Mouse (Mus musculus) embryonic facial prominence, embryonic 12.5 days (tissue): Measurements from ENCODE around the gene Ppef2. TPM values are rescaled to one million over a fixed set of nuclear protein-coding genes. Genes with fewer than 3 reads are reported as not detected.

Experiments
- ATAC-seq: fragments of 200-750 bp; cut with Nextera tagmentation; 2 replicates; pipeline ENCODE4 v1.8.0; 2017; ENCODE audit not compliant: insufficient number of reproducible peaks, insufficient read depth, low FRiP score, low TSS enrichment
- H3K27ac ChIP-seq: fragments of 300-500 bp; sonication (generic); 2 replicates; pipeline ENCODE4 v1.5.1; 2016; ENCODE audit warnings: mild to moderate bottlenecking
- H3K27me3 ChIP-seq: fragments of 300-500 bp; sonication (generic); 2 replicates; pipeline ENCODE4 v1.6.1; 2016; ENCODE audit warnings: mild to moderate bottlenecking, moderate library complexity
- H3K36me3 ChIP-seq: fragments of 300-500 bp; sonication (generic); 2 replicates; pipeline ENCODE4 v1.6.1; 2016; ENCODE audit warnings: mild to moderate bottlenecking
- H3K4me1 ChIP-seq: fragments of 300-500 bp; sonication (generic); 2 replicates; pipeline ENCODE4 v1.6.1; 2016
- H3K4me2 ChIP-seq: fragments of 300-500 bp; sonication (generic); replicated peaks from 2 replicates; pipeline ENCODE4 v1.6.1; 2016; ENCODE audit warnings: mild to moderate bottlenecking, moderate library complexity
- H3K4me3 ChIP-seq: fragments of 300-500 bp; sonication (generic); 2 replicates; pipeline ENCODE4 v1.5.1; 2016; ENCODE audit warnings: mild to moderate bottlenecking
- H3K9ac ChIP-seq: fragments of 300-500 bp; sonication (generic); 2 replicates; pipeline ENCODE4 v1.6.1; 2016; ENCODE audit warnings: mild to moderate bottlenecking, moderate library complexity
- H3K9me3 ChIP-seq: fragments of 300-500 bp; sonication (generic); 2 replicates; pipeline ENCODE4 v1.6.1; 2016; ENCODE audit warnings: mild to moderate bottlenecking, moderate library complexity
- WGBS: fragments of 180-500 bp; shearing (Covaris S2); methylation state at CpG from one replicate; pipeline ENCODE4 v1.1.7; 2016; 5-methylcytosine and 5-hydroxymethylcytosine counted together
- polyA plus RNA-seq: library from polyadenylated mRNA; unstranded; fragments of >200 nt; fragmentation: Nextera tagmentation; extraction: Ambion mirVana; gene quantifications from 2 replicates; pipeline ENCODE4 v1.2.1, GENCODE M21; 2016

Gene Ppef2
- polyA plus RNA-seq, 1 experiment from 2014 or later, result 0.26 TPM

DNA sequence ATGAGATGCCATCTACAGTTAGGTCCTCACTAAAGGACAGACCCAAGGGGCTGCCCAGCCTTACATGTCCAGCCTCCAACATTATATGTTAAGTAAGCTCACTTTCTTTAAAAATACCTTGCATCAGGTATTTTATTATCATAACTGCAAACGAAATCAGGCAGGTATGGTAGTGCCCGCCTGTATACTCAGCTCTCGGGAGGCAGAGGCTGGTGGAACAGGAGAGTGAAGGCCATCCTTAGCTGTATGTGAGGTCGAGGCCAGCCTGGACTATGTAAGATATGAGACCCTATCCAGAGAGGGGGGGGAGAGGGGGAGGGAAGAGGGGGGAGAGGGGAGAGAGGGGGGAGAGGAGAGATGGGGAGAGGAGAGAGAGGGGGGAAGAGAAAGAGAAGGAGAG is 22.7 kb downstream of the Ppef2 start:
- Histone ChIP-seq H3K9ac (no peak overlapping the region), H3K27ac (no peak overlapping the region), H3K9me3 (no peaks in the 10 kb centered on the region), H3K4me3 (no peak overlapping the region), H3K4me1 (no peaks in the 10 kb centered on the region), H3K4me2 (no peak overlapping the region), H3K36me3 (no peaks in the 10 kb centered on the region), H3K27me3 (no peaks in the 10 kb centered on the region; the same call in 1 of the 2 replicates)
- 86% methylated on average over 4 of the region's 4 CpGs for WGBS
- ATAC-seq, result no peak

DNA sequence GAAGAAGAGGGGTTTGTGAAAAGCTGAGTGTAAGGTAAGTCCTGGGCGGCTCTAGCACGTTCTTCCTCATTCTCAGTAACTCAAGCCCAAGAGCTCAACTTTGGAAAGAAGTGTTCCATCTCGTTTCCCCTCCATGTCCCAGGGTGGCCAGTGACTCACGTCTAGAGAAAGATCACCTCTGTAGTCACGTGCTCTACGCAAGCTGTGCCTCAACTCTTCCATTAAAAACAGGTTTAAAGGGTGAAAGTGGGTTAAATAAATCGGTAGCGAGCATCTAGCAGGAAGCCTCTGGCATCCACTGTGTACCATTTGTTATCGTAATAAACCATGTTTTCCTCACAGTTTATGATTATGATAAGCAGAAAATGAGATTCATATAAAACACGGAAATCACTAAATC is 24.2 kb downstream of the Ppef2 start:
- H3K36me3 ChIP-seq, result no peaks in the 10 kb centered on the region
- H3K4me1 ChIP-seq, result no peaks in the 10 kb centered on the region
- H3K9ac ChIP-seq, result no peak overlapping the region
- no peak for ATAC-seq
- H3K27me3 ChIP-seq, result no peaks in the 10 kb centered on the region
- H3K9me3 ChIP-seq, result no peaks in the 10 kb centered on the region
- no peak overlapping the region for H3K4me2 ChIP-seq
- H3K4me3 ChIP-seq, result no peak overlapping the region
- 77% methylated on average over 10 of the region's 10 CpGs for WGBS
- no peak overlapping the region for H3K27ac ChIP-seq

DNA sequence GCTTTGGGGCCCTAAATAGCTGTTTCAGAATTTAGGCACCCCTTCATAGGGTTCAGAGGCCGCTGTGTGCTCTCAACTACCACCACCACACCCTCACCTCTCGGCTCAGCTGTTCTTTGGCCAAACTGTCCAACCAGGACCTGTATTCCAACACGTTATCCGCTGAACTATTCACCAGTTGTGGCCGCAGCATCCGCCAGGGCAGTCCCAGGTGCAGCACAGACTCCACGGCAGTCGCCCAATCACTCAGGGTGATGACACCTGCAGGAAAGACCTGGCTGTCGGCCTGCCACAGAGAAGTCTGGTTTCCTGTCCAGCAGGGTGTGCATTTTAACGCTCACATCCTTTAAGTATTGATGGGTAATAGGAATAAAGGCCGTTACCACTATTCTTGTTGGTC is 25.8 kb downstream of the Ppef2 start:
- H3K4me3 ChIP-seq, result no peak overlapping the region
- no peak for ATAC-seq
- no peaks in the 10 kb centered on the region for H3K4me1 ChIP-seq
- H3K9ac ChIP-seq, result no peak overlapping the region
- no peak overlapping the region for H3K4me2 ChIP-seq
- H3K36me3 ChIP-seq, result no peaks in the 10 kb centered on the region
- H3K9me3 ChIP-seq, result no peaks in the 10 kb centered on the region
- no peak overlapping the region for H3K27ac ChIP-seq
- no peaks in the 10 kb centered on the region for H3K27me3 ChIP-seq
- WGBS, result 81% methylated on average over 11 of the region's 11 CpGs

DNA sequence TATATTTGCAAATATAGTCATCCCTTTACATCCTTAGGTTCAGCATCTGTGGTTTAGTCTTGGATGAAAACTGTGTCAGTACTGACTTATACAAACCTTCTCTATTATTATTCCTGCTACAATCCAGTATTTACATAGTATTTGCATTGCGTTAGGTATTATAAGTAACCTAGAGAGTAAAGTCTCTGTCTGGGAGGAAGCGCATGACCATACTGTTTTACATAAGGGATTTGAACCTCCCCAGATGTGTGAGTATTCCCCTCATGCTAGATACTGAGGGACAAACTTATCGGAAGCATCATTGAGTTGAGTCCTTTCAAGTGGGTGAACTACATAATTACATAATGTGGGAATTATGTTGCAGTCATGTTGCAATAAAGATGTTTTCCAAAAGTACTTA is 26.6 kb downstream of the Ppef2 start:
- Histone ChIP-seq H3K27me3 (no peaks in the 10 kb centered on the region), H3K4me3 (no peak overlapping the region), H3K36me3 (no peaks in the 10 kb centered on the region), H3K27ac (no peak overlapping the region), H3K9ac (no peak overlapping the region), H3K4me1 (no peaks in the 10 kb centered on the region), H3K4me2 (no peak overlapping the region), H3K9me3 (no peaks in the 10 kb centered on the region)
- 89% methylated on average over 3 of the region's 3 CpGs for WGBS
- ATAC-seq, result no peak

DNA sequence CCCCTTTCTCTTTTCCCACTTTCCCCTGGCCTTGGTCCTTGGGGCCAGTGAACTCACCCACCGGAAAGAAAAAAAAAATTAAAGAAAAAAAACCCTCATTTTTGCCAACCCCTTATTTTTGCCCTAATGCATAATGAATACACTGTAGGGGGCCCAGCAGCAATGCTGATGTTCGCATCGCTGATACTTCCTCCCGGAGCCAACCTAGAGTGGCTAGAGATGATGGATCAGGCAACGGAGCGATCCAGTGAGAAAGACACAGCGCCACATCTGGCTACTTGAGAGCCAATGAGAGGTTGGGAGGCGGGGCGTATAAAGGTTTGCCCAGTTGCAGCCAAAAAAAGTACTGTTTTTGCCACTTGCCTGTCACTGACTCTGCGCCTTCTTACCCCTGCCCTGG is 27.3 kb downstream of the Ppef2 start:
- H3K4me2 ChIP-seq, result no peak overlapping the region
- no peak overlapping the region for H3K4me3 ChIP-seq
- 25% methylated on average over 10 of the region's 10 CpGs for WGBS
- H3K9me3 ChIP-seq, result no peaks in the 10 kb centered on the region
- H3K36me3 ChIP-seq, result no peaks in the 10 kb centered on the region
- no peaks in the 10 kb centered on the region for H3K4me1 ChIP-seq
- H3K27me3 ChIP-seq, result no peaks in the 10 kb centered on the region
- H3K27ac ChIP-seq, result no peak overlapping the region
- H3K9ac ChIP-seq, result no peak overlapping the region
- no peak for ATAC-seq

DNA sequence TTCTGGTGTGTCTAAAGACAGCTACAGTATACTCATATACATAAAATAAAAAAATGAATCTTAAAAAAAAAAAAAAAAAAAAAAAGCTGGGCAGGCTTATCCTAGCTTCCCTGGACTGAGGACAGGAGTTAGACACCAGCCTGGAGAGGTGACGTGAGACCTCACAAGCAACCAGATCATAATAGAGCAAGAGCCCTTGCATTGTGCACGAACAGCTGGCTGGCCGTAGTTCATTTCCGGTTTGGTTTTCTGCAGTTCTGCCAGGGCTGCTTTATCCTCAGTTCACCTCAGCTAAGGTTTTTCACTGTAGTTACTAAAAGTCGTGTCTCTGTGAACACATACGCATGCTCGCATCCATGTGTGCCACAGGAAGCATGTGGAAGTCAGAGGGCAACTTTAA is 28.3 kb downstream of the Ppef2 start:
- Histone ChIP-seq H3K9ac (no peak overlapping the region), H3K27ac (no peak overlapping the region), H3K27me3 (no peaks in the 10 kb centered on the region), H3K4me3 (no peak overlapping the region), H3K4me1 (no peaks in the 10 kb centered on the region), H3K4me2 (no peak overlapping the region), H3K36me3 (no peaks in the 10 kb centered on the region), H3K9me3 (no peaks in the 10 kb centered on the region)
- ATAC-seq, result no peak
- 78% methylated on average over 7 of the region's 7 CpGs for whole genome bisulfite sequencing

DNA sequence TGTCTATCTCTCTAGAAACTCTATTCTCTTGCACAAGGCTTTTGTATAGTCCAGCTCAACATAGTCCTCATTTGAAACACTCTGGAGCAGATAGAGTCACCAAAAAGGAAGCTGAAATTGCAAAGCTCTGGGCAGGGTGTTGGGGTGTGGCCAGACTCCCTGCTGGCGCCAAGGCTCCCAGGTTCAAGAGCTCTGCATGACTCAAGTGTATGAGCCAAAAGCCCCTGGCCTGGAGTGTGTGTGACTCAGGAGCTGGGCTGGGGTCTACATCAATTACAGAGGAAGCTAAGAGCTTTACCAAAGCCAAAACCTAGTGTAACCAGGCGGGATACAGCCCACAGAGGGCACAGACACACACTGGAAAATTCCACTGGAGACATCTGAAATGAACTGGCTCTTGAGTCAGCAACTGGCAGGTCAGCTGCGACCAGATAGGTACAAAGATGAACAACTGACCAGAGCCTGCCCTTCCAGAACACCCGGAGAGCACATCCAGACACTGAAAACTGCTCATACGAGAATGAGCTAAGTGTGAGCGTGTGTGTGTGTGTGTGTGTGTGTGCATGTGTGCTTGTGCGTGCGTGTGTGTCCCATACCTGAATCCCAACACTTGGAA is 35.7 kb downstream of the Ppef2 start:
- Histone ChIP-seq H3K27ac (no peak overlapping the region), H3K4me3 (no peak overlapping the region), H3K4me2 (no peak overlapping the region), H3K36me3 (no peaks in the 10 kb centered on the region), H3K9me3 (no peaks in the 10 kb centered on the region), H3K4me1 (no peaks in the 10 kb centered on the region), H3K9ac (no peak overlapping the region), H3K27me3 (no peaks in the 10 kb centered on the region)
- 92% methylated on average over 8 of the region's 8 CpGs for WGBS
- ATAC-seq, result no peak

DNA sequence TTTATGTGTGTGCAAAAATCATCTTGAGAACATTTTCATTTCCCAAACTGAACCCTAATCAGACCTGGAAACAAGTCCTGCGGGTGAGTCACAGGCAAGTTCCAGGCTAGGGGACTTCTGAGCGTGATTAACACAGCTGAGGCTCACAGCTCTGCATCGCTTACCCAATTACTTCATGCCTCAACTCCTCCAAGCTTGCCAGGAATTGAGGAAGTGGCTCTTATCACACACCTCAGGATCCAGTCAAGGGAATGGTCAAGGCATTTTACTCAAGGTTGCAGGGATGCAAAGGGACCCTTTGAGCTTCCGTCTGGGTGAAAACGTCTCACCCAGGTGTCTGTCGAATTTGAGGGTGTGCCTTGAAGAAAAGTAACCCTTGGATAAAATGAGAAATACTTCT is 36.3 kb downstream of the Ppef2 start:
- H3K4me1 ChIP-seq, result no peaks in the 10 kb centered on the region
- WGBS, result 72% methylated on average over 6 of the region's 6 CpGs
- H3K36me3 ChIP-seq, result no peaks in the 10 kb centered on the region
- H3K4me2 ChIP-seq, result no peak overlapping the region
- no peak for ATAC-seq
- no peak overlapping the region for H3K27ac ChIP-seq
- no peak overlapping the region for H3K9ac ChIP-seq
- no peaks in the 10 kb centered on the region for H3K27me3 ChIP-seq
- no peak overlapping the region for H3K4me3 ChIP-seq
- H3K9me3 ChIP-seq, result no peaks in the 10 kb centered on the region

DNA sequence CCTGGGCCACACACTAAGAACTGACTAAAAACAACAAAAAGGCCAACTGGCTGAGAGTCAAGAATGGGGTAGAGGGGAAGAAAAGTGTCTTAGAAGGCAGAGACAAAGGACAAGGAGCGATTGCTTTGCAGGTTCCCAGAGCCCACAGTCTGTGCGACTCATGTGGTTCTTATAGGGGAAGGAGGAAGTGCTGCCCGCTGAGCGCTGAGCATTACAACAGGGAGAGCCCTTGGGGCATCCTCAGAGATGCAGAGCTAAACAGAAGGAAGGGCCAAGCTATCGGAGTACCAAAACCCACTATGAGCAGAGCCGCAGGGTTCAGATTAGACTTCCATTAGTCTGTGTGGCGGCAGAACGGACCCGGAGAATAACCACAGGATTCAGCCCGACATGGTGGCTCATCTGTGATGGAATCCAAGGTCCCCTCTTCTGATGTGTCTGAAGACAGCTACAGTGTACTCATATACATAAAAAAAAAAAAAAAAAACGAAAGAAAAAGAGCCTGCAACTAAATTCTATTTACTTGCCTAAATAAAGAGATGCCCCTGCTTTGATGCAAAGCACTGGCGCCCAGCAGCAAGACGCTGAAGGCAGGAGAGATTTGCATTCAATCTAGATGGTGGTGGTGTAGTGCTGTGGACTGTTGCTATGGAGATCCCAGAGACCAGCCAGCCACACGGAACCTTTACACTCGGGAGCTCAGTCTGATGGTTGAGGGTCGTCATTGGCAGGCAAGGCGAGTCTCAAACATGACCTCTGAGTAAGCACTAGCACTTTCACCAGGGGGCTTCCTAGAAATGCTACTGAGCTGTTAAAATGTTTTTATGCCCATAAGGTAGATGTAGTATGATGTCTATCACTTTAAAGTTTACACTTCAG is 36.9 kb downstream of the Ppef2 start:
- no peak overlapping the region for H3K4me3 ChIP-seq
- no peaks in the 10 kb centered on the region for H3K27me3 ChIP-seq
- 37% methylated on average over 17 of the region's 17 CpGs for WGBS
- no peaks in the 10 kb centered on the region for H3K4me1 ChIP-seq
- H3K9me3 ChIP-seq, result no peaks in the 10 kb centered on the region
- no peak for ATAC-seq
- H3K4me2 ChIP-seq, result no peak overlapping the region
- H3K9ac ChIP-seq, result no peak overlapping the region
- no peaks in the 10 kb centered on the region for H3K36me3 ChIP-seq
- no peak overlapping the region for H3K27ac ChIP-seq

DNA sequence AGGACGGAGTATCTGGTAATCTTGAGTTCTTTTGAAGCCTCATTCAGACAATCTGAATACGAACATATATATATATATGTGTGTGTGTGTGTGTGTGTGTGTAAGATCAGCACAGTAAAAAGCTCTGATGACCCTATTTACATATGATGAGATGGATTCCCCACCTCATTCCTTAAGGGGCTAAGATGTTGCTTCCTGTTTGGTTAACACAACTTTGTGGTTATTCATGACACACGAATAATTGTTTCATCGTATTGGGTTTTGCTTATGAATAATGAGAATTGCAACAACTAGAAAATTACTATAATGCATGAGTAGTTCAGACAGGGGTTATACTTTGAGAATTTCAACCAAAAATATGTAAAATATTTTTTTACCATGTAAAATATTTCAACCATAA is 40.8 kb downstream of the Ppef2 start, which contains the start of gene U90926:
Gene U90926 (minus strand): TSS at position 101 of the 400 bp plus-strand sequence.
- 88% methylated on average over 4 of the region's 4 CpGs for WGBS

DNA sequence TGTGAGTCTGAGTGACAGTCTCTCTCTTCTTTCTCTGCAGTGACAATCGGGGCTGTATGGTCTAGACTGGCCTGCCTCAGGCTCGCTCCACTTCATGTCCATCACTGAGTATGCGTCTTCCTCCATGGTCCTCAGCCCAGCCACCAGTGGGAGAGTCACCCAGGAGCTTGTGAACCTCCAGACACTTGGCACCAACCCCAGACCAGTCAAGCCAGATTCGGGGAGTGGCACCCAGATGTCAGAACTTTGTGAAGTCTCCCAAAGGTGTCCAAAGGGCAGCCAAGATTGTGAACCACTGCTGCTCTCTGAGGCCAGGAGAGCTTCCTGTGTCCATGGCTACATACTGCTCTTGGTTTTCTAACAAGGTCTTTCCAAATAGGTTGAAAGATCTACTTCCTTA is 43.8 kb downstream of the Ppef2 start:
- H3K36me3 ChIP-seq, result no peaks in the 10 kb centered on the region
- no peak overlapping the region for H3K4me3 ChIP-seq
- no peaks in the 10 kb centered on the region for H3K4me1 ChIP-seq
- no peaks in the 10 kb centered on the region for H3K27me3 ChIP-seq
- 86% methylated on average over 4 of the region's 4 CpGs for WGBS
- H3K9ac ChIP-seq, result no peak overlapping the region
- H3K27ac ChIP-seq, result no peak overlapping the region
- H3K4me2 ChIP-seq, result no peak overlapping the region
- no peak for ATAC-seq
- no peaks in the 10 kb centered on the region for H3K9me3 ChIP-seq

More for the DNA sequence above, 40.8 kb downstream of the Ppef2 start, which contains the start of gene U90926:
- Histone ChIP-seq H3K4me2 (no peak within 1 kb of the TSS), H3K9ac (no peak within 1 kb of the TSS), H3K27ac (no peak within 1 kb of the TSS), H3K36me3 (no peaks in the 10 kb centered on the region), H3K4me3 (no peak within 1 kb of the TSS), H3K4me1 (no peaks in the 10 kb centered on the region), H3K27me3 (no peaks in the 10 kb centered on the region), H3K9me3 (no peaks in the 10 kb centered on the region)
- ATAC-seq, result no peak

DNA sequence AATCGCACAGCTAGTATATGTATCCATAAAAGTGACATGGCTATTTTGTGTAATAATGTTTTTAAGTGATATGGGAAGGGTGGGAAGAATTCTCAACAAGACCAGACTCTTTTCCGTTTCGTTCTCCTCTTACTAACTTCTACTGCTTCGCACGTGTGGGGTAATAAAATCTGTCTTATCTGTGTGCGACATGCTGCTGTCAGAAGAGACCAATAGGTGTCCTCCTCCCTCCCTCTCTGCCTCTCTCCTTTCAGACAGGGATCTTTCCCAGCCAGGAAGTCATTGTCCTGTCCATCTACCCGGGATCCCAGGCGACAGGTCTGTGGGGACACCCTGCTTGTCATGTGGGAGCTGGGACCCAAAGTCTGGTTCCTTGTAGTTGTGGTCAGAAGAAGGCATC is 45.9 kb downstream of the Ppef2 start:
- H3K27me3 ChIP-seq, result no peaks in the 10 kb centered on the region

More for the DNA sequence above, 45.9 kb downstream of the Ppef2 start:
- 0 out of 2 replicates have a peak, but pooled peaks cover 7% of the 10 kb centered on the region for H3K36me3 ChIP-seq
- H3K9me3 ChIP-seq, result no peaks in the 10 kb centered on the region
- WGBS, result 81% methylated on average over 8 of the region's 8 CpGs
- no peak overlapping the region for H3K9ac ChIP-seq
- no peak overlapping the region for H3K27ac ChIP-seq
- H3K4me1 ChIP-seq, result no peaks in the 10 kb centered on the region
- H3K4me3 ChIP-seq, result no peak overlapping the region
- no peak overlapping the region for H3K4me2 ChIP-seq
- no peak for ATAC-seq
